Mouse (Mus musculus) right cerebral cortex, postnatal 10 days (tissue): Measurements from ENCODE around the gene Ppm1b.
A peak's percentile ranks its signal among the peaks of the same experiment; 100 is the strongest.
"Not testable (repeated sequence)": the region's sequence is repeated elsewhere in the genome, so short reads cannot be mapped to it uniquely, and the experiment has no call there.

Experiments
- DNase-seq, 2 experiments: peaks; one replicate each; pipeline ENCODE4 v3.0.0; 2021; ENCODE audit warnings: low spot score in 2 of 2

Gene Ppm1b

DNA sequence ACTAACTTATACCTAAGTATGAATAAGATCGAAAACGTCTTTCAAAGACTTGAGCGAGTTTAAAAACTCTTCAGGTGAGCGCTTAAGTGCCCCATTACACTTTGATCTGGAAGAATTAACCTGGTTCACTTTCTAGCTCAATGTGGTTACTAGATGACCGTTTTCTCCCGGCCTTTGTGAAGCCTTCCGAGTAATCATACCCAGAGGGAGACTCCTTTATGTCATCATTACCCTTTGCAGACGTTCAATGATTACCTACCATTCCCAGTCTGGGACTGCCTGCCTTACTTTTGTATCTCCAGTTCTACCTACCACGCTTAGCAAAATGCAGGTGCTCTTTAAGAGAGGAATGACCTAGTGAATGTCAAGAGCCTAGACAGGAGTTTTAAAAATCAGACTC lies at the start of gene Ppm1b:
Gene Ppm1b (plus strand): TSS at position 301 of the 400 bp plus-strand sequence.
- DNase-seq, result no peak

DNA sequence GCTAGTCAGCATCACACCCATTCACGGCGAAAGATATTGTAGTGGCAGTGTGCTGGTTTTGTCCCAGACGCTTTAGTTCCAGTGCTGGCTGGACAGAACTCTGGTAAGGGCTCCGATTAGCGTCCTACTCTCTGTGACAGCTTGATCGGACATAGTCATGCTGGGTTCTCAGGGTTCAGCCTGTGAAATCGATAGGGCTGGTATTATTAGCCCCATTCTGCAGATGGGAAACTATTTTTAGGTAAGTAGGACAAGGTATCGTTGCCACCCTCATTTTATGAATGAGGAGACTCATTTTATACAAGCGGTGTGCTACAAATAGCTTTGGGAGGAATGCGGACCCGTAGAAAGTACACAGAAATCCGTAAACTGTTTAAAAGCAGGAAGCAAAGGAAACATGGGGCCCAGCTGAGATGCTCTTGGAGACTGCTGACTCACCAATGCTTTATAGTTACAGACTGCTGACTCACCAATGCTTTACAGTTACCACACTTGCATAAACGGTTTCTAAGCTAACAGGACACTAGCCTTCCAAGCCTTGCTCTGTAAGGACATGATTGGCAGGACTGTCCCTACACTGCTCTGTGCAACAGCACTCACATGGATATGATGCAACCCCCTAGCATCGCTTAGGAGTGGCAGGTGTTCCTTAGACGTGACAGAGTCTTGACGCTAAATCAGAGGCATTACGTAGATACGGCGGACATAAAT lies 34.7 kb upstream of the Ppm1b start:
- no peak for DNase-seq

DNA sequence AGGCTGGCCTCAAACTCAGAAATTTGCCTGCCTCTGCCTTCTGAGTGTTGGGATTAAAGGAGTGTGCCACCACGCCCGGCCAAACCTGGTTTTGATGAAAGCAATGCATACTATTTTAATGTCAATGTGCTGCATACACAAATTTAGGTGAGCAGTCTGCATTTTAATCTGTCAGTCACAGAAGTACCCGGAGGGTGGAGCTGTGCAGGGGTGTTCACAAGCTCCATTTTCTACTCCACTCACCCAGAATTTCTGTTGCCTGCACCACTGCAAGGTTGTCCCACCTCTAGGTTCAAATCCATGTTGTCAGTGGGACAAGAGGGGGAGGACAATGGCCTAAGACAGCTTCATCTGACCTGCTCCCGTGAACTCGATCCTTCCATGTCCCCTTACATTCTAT lies 31.8 kb upstream of the Ppm1b start:
- DNase-seq, result no peak

DNA sequence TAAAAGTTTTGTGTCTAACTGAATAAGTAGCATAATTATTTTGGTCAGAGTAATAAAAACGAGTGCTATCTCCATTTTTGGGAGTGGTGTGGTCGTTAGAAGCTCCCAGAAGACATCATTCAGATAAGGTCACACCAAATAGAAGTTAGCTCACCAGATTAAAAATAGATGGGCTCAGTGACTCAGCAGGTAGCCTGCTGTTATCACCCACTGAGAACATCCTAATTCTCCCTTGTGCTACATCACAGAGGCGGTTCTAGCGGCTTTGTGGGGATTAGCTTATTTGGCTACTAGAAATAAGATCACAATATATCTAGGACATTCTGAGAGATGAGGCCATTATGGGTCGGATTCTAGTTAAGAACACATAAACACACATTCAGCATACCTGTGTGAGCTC lies 30.3 kb upstream of the Ppm1b start:
- DNase-seq, result no peak

DNA sequence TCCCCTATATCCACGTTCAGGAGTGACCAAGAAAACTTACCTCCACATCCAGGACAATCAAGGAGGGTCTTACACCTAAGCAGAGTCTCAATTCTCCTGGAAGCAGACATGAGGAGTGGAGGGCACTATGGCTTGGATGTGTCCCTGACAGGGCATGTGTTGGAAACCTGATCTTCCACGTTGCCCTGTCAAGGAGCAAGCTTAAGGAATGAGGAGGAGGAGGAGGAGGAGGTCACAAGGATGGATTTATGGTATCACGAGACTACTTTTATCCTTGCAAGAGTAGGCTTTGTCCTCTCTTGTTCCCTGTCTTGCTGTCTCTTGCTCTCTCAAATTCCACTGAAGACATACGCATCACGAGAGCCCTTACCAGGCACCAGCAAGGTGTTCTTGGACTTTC lies 29.0 kb upstream of the Ppm1b start:
- DNase-seq, result no peak

DNA sequence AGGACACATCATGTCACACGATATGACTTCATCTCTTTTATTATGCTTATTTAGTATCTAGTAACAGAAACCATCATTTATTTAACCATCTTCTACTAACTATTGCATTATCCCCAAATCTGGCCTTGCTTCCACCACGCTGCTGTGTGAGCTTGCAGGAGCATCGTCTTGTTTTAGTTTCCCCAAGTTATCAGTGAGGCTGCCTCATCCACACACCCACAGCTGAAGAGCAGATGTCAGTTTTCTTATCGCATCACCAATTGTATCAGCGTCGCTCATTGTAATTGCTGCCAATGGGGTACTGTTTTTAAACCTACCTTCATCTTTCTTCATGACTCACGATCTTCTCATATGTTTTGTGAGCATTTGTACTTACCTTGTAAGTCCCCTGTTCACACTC lies 23.6 kb upstream of the Ppm1b start:
- DNase-seq, result no peak

DNA sequence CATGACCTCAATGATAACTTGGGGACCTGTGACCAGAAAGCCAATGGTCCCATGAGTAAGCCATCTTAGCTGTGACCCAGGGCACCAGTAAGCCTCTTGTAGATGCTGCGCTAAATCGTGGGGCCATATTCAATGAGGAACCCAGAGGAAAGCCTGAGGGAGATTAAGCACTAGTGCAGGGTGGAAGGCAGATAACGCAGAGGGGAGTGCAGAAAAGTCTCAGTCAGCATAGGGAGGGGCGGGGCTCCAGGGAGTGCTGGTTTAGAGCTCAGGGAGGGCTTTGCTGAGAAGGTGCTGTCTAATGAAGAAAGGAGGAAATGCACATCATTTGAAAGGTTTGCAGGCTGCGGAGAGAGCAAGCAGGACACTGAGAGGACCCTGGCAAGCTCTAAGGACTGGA lies 22.6 kb upstream of the Ppm1b start:
- DNase-seq, result no peak

DNA sequence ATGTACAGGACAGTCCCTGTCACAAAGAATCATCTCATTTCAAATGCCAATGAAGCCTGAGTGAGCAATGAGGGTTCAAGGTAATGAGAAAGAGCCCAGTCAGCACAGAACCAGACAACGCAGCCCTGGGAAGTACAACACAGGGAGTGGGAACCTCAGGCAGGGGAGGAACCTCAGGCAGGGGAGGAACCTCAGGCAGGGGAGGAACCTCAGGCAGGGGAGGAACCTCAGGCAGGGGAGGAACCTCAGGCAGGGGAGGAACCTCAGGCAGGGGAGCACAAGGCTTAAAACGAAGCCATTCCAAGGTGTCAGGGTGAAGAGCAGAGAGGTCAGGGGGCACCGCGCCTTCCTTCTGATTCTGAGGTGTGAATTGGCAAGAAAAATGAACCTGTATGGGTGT lies 20.9 kb upstream of the Ppm1b start:
- not testable (repeated sequence) for DNase-seq

DNA sequence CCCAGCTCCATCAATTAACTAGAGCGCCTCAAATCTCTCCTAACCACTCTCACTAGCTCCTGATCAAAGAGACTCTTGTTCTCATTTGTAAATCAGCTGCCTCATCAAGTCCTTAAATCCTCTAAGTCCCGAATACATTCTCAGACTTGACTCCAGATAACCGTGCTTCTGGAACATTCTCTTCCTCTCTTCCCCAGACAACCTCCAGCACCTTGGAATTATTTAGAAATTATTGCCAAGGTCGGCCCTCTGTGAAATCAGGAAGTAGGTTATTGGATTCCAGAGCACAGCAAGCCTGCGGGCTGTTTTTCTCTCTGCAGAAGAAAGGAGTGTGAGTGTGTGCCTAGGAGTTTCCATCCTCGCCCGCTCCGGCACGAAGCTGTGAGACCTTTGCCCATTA lies 20.2 kb upstream of the Ppm1b start:
- DNase-seq, result no peak

DNA sequence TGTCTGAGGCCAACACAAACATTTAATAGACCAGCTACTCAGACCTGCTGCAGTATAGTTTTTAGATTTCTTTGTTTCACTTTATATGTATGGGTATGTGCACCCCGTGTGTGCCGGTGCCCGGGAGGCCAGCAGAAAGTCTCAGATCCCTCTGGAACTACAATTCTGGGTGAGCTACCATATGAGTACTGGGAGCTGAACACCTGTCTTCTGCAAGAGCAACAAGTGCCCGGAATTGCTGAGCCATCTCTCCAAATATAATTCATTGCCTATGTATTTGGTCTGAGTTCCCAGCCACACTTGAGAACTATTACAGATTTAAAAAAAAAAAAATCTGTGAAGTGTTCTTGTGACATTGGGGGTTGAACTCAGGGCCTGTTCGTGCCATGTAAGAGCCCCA lies 19.7 kb upstream of the Ppm1b start:
- DNase-seq, result no peak

DNA sequence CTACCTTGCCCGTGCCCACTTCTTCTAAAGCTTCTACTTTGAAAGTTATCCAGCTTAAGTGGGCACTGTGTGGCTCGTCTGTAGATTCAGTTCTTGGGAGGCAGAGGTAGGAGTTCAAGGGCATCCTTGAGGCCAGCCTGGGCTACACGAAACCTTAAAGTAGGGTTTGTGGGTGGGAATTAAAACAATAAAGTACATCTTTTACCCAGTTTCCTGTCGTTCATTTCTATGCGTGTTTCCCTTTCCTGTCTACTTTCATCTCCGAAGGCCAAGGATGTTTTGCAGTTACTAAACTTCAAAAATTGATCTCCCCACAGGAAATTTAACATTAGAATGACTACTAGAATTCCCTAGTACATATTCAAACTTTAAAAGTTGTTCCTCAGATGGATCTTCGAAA lies 19.3 kb upstream of the Ppm1b start:
- DNase-seq, result no peak

DNA sequence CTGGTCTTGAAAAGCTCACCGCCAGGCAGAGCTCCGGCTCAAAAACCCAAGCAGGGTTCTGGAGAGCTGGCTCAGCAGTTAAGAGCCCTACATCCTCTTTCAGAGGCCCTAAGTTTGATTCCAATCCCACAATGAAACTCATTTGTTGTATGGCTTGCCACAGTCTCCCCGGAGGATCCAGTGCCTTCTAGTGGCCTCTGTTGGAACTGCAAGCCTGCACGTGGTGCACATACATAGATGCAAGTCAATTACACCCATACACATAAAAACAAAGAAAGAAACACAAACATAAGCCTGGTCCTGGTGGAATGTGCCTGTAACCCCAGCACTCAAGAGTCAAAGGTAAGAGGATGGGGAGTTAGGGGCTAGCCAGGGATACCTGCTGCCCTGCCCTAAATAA lies 18.3 kb upstream of the Ppm1b start:
- DNase-seq, result no peak

DNA sequence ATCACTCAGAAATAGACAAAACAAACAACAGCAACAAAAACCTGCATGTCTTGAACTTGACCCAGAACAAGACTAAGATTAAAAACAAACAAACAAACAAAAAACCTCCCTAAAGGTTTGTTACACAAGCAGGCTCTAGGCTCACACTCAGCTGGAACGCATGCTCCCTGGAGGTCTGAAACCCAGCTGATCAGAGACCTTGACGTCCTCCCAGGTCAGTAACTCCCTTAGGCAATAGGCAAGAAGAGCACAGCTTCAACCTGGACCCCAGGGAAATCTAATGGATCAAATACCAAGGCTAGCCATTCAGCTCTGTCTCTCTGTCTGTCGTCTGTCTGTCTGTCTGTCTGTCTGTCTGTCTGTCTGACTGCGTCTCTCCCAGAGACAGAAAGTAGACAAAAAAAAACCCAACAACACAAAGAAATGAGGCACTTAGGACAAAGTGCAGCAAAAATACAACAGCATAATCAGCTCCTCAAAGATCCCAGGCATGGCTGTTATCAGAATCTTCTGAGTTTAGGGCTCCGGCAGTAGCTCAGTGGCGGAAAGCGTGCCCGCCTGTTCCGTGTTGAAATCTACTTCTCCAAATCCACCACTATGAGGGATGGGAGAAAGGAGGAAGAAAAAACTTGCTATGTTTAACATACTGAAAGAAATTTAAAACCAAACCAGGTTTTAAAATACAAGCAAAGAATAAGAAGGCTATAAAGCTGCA lies 16.4 kb upstream of the Ppm1b start:
- DNase-seq, result no peak

DNA sequence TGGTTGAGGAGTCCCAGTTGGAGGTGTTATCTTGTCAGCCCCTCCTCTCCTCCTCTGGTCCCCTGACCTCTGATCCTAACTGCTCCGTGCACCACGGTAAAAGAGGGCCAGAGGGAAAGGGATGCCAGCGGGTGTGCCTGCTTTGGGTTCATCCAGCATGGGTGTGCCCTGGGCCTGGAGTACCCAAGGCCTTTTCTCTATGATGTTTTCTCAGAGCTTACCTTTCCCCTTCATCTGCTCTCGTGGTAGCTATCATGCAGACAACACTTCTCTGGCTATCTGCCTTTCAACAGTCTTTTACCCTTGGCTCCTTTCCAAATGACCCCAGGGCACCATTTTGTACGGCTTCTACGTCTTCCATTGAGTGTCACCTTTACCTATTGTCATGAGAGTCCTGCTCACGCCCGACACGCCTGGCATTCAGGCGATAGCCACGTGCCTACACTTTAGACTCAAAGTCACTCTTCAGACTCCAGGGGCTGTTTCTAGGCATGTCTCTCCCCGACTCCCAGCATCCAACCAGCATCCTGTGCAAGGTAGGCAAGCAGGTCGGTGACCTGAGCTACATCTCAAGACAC lies 15.2 kb upstream of the Ppm1b start:
- no peak for DNase-seq

DNA sequence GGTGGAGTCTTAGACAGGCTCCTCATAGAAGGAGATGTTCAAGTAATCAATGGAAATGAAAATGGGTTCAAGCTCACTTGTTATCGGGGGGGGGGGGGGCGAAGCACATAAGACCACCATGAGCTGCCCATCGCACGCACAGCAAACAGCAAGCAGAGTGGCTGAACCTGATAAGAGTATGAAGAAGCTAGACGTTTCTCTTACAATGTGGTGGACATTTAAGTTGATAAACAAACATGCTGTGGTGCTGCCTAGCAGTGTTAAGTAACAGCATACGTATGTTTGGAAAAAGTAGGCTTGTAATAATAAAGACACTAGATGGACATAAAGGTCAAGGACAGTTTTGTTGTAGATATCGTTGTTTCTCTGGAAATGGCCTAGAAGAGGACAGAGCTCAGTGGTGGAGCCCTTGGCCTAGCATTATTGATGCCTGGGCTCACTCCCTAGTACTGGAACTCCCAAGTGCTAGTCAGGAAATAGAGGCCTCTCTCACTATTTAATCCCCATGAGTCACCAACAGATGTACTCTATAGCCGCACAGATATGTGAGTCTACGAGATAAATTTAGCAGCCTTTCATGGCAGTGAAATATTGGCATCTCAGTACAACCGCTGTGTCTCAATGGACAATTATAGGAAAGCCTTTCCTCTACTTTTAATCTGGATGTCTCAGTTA lies 14.0 kb upstream of the Ppm1b start:
- no peak for DNase-seq

DNA sequence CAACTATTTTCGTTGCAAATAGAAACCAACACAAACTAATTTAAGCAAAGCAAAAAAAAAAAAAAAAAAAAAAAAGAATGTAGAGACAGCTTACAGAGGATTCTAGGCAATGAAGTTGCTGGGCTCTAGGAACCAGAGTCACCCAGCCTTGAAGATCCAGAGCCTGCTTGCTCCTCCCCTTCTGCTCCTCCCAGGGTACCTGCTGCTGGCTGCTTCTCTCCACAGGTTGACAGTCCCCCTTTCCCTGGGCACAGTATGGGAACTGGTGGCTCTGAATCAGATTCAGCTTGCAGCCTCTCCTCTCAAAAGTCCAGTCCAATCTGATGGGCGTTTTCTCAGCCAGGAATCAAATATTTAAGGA lies 13.5 kb upstream of the Ppm1b start:
- DNase-seq, result no peak

DNA sequence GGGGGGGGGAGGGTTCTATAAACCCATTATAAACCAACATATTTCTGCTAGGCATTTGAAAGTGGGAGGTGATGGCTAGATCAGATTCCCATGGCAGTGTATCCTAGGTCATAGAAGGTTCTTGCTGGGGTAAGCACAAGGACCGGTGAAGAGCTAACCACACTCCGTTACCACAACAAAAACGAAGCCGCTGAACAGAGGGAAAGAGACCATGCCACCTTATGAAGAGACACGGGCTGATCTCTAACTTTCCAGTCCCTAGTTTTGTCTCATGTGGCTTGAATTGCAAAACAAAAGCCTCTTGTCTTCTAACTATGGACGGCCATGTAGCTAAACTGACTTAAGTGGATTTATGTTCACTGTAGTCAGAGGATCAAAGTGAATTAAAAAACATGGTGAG lies 12.2 kb upstream of the Ppm1b start:
- no peak for DNase-seq

DNA sequence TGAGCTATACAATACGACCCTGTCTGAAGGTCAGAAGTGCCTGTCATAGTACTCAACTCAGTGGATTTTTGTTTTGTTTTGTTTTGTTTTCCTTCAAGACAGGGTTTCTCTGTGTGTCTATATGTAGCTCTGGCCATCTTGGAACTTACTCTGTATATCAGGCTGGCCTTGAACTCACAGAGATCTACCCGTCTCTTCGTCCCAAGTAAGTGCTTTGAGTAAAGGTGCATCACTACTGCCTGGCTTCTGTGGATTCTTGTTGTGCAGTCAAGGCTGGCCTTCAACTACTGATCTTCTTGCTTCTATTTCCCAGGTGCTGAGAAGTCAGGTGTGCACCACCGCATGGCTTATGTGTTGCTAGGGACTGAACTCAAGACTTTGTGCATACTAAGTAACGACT lies 4.0 kb upstream of the Ppm1b start:
- no peak for DNase-seq

DNA sequence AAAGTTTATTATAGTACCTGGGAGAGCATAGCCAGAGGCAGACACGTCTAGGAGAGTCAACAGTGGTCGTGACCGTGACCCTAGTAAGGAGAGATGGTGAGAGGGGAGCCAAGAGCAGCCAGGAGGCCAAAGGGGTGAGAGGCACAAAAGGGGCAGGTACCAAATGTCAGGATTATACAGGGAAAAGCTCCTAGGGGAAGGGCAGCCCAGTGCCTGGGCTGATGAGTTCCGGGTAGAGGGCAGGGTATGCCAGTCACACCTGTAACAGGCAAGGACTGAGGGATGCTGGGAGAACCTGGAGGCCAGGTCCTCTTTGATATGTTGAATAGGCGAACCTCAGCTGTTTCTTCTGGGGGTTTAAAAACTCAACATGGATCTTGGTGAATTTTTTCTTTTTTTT lies 2.8 kb upstream of the Ppm1b start:
- no peak for DNase-seq

DNA sequence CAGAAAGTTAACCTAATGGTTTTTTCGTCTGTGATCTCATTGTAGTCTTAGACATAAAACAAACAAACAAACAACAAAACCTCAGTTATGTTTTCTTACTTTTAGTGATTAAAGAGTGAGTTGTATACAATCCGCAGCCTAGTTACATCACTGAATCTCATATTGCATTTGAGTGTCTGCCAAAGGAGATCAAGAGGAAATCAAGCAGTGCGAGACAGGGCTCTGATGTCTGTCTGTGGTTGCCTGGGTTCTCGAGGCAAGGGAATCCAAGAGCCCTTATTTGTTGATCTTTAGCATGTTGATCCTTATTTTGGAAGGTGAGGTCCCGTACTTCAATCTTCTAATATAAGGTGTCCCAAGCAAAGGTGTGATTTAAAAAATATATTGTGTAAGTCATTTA lies 1.7 kb upstream of the Ppm1b start:
- DNase-seq, result no peak

DNA sequence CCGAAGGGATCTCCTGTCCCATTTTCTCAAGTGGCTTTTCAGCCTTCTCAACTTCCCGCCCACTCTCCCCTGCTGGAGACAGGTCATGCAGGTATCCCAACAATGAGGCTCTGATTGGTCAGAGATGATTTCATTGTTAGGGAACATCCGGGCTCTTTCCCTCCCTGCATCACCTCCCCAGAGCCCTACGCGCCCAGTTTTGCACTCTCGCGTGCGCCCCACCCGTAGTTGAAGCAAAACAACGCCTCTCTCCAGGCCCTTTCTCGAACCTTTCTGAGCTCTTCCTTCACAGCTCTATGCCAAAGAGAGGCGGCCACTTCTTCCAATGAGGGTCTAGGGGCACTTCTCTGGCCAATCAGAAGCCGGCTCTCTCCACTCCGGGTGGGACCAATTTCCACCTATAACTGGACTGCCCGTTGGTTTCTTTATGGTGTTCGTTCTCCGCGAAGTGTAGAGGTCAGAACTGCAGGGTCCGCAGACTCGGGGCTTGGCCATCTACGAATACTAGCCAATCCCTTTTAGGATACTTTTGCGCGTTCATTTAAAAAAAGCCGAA lies 468 bp downstream of the Ppm1b start:
- DNase-seq, result peak; percentile 93 to 97

DNA sequence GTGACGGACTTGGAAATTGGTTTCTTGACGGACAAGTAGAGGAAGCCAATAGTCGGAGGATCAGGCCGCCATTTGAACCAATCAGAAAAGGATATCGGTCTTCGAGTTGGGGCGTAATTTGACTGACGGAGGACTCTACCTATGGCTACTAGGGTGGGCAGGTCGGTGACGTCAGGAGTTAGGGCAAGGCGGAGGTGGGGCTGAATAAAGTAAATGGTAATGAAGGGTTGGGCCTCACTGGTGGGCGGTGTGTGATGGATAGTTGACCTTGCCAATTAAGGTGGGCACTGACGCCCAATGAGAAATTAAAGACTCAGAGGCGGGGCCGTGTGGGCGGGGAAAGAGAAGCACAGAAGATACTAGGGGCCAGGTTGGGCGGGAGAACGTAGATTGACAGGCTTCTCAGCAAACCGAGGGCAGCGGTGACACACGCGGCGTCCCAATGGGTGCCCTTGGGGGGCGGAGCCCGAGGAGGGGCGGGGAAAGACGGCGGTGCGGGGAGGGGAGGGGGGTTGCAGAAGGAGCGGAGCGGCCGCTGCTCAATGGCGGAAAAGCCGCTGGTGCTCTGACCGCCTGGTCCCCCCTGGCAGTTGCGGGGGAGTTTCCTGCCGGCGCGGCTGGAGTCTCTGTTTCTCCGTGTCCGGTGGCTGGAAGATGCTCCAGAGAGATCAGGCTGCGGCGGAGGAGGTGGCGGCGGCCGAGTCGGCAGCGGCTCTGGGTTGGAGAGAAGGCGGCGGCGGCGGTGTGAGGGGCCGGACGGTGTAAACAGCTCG lies 1.1 kb downstream of the Ppm1b start:
- peak; percentile 100 for DNase-seq
